In genomic region chr5:114308765-114309679, GRCm38 (mm10) we compare ENCODE assay signal across 8 mouse cellular contexts. TPM values are rescaled to one million over a fixed set of nuclear protein-coding genes. Genes with fewer than 3 reads are reported as not detected.
A peak's percentile ranks its signal among the peaks of the same experiment; 100 is the strongest.
DNase-seq lines count a peak whose midpoint lies in the region; ATAC-seq and TF ChIP-seq lines count a peak whose summit lies in the region.

No protein-coding gene starts in this region.

- H3K4me3 ChIP-seq in heart, embryonic 11.5 days (ENCODE audit: low read depth, low read length): no peak overlapping the region
- H3K4me3 ChIP-seq in heart, embryonic 10.5 days: no peak overlapping the region
- H3K4me3 ChIP-seq in CH12.LX (replicated peaks in 1 of 3; ENCODE audit: low read depth in 2 of 3, low read length in 2 of 3, poor library complexity in 1 of 3): no peak overlapping the region
- peak overlapping the region; percentile 3; the same call in 1 of the 2 replicates for H3K4me3 ChIP-seq in kidney, postnatal 0 days (replicated peaks; ENCODE audit: low read depth, low read length)

- no peak for DNase-seq in heart, embryonic 10.5 days (ENCODE audit: low spot score)
- DNase-seq in CH12.LX (ENCODE audit: extremely low read depth): peak; percentile 70
- DNase-seq in embryo, embryonic 10 days (ENCODE audit: low spot score): peak; percentile 53
- DNase-seq in kidney, postnatal 0 days (ENCODE audit: low spot score): peak; percentile 92
- peak; percentile 81 for DNase-seq in naive thymus-derived CD4-positive, alpha-beta T cell, adult 2 months (ENCODE audit: low read depth)
- no peak for DNase-seq in left cerebral cortex, adult 11 months (ENCODE audit: low spot score)
- no peak for DNase-seq in frontal cortex, postnatal 14 days (ENCODE audit: low spot score in 2 of 2)

- dilution Hi-C loops in CH12.LX (cut with MboI; ENCODE audit: extremely low pct_ligation_motif_present, extremely low pct_unique_long_range_greater_than_20kb, low sequenced_read_pairs): no loop called here

- TF ChIP-seq RAD21 in CH12.LX (IDR thresholded peaks at IDR 0.05; ENCODE audit: low read depth, low read length): peak; percentile 94

- H3K9me3 ChIP-seq in heart, embryonic 11.5 days (replicated peaks; ENCODE audit: control insufficient read depth, low read length): no peaks in the 10 kb centered on the region
- no peaks in the 10 kb centered on the region for H3K9me3 ChIP-seq in heart, embryonic 10.5 days
- H3K9me3 ChIP-seq in CH12.LX (replicated peaks; ENCODE audit: low read length): no peaks in the 10 kb centered on the region
- no peaks in the 10 kb centered on the region for H3K9me3 ChIP-seq in kidney, postnatal 0 days (replicated peaks; ENCODE audit: low read length)

- WGBS in heart, embryonic 11.5 days (ENCODE audit: insufficient replicate concordance): 49% methylated on average over 18 of the region's 18 CpGs
- 52% methylated on average over 18 of the region's 18 CpGs for WGBS in heart, embryonic 10.5 days
- 47% methylated on average over 18 of the region's 18 CpGs for WGBS in kidney, postnatal 0 days

- H3K79me2 ChIP-seq in CH12.LX (replicated peaks; ENCODE audit: control insufficient read depth, extremely low read depth, insufficient read depth, poor library complexity, severe bottlenecking): no peaks in the 10 kb centered on the region

- no peak overlapping the region for H3K9ac ChIP-seq in heart, embryonic 11.5 days (ENCODE audit: low read depth, low read length)
- no peak overlapping the region for H3K9ac ChIP-seq in CH12.LX (ENCODE audit: insufficient read depth, low read depth)
- peak overlapping the region; percentile 28; the same call in 1 of the 2 replicates for H3K9ac ChIP-seq in kidney, postnatal 0 days (ENCODE audit: low read depth, low read length)

- TF ChIP-seq CTCF in CH12.LX (conservative IDR thresholded peaks at IDR 0.05 in 1 of 2, IDR thresholded peaks at IDR 0.05 in 1 of 2; ENCODE audit: low read depth in 2 of 2, low read length in 2 of 2): peak; percentile 30 to 90; a peak in 3 of 4 replicates
- peak; percentile 83 for TF ChIP-seq CTCF in kidney, postnatal 0 days (IDR thresholded peaks at IDR 0.05; ENCODE audit: low read depth)

- no peak for TF ChIP-seq POLR2A in CH12.LX (IDR thresholded peaks at IDR 0.05; ENCODE audit: low read depth, low read length)

- H3K36me3 ChIP-seq in heart, embryonic 11.5 days (ENCODE audit: control insufficient read depth, insufficient read depth, low read length): no peaks in the 10 kb centered on the region
- H3K36me3 ChIP-seq in heart, embryonic 10.5 days: no peaks in the 10 kb centered on the region
- no peaks in the 10 kb centered on the region for H3K36me3 ChIP-seq in CH12.LX (replicated peaks in 1 of 2; ENCODE audit: control insufficient read depth in 1 of 2, insufficient read depth in 1 of 2, low read length in 1 of 2)
- no peaks in the 10 kb centered on the region for H3K36me3 ChIP-seq in kidney, postnatal 0 days (ENCODE audit: insufficient read depth, low read length)

- in situ Hi-C loops in CH12.LX (cut with MboI; ENCODE audit: low pct_ligation_motif_present, low pct_unique_long_range_greater_than_20kb, low sequenced_read_pairs): loop anchor here (5.0 kb wide), 2 partner anchors 57 to 132 kb away; no protein-coding TSS in a partner anchor

- no peak overlapping the region for H3K27ac ChIP-seq in heart, embryonic 11.5 days (ENCODE audit: low read depth, low read length)
- no peak overlapping the region for H3K27ac ChIP-seq in heart, embryonic 10.5 days
- no peak overlapping the region for H3K27ac ChIP-seq in CH12.LX (ENCODE audit: insufficient read depth, low read depth)
- no peak overlapping the region for H3K27ac ChIP-seq in kidney, postnatal 0 days

- TF ChIP-seq EP300 in CH12.LX (IDR thresholded peaks at IDR 0.05; ENCODE audit: low read length): no peak

- peaks cover 3% of the 10 kb centered on the region; the same call in 1 of the 2 replicates for H3K27me3 ChIP-seq in heart, embryonic 11.5 days (ENCODE audit: control insufficient read depth, insufficient read depth, low read length)
- H3K27me3 ChIP-seq in heart, embryonic 10.5 days (ENCODE audit: insufficient read depth, poor library complexity, severe bottlenecking): peaks cover 19% of the 10 kb centered on the region
- no peaks in the 10 kb centered on the region for H3K27me3 ChIP-seq in CH12.LX (replicated peaks)
- no peaks in the 10 kb centered on the region for H3K27me3 ChIP-seq in kidney, postnatal 0 days (ENCODE audit: insufficient read depth, low read length)

- no peaks in the 10 kb centered on the region for H3K4me1 ChIP-seq in heart, embryonic 11.5 days (ENCODE audit: control insufficient read depth, insufficient read depth, low read length)
- no peaks in the 10 kb centered on the region for H3K4me1 ChIP-seq in heart, embryonic 10.5 days
- peaks cover 0 to 13% of the 10 kb centered on the region in 2 experiments; a peak in 3 of 4 replicates for H3K4me1 ChIP-seq in CH12.LX (ENCODE audit: control insufficient read depth in 1 of 2, insufficient read depth in 2 of 2)
- H3K4me1 ChIP-seq in kidney, postnatal 0 days (replicated peaks; ENCODE audit: insufficient read depth, low read length): no peaks in the 10 kb centered on the region

- H3K4me2 ChIP-seq in heart, embryonic 11.5 days: peak overlapping the region; percentile 29
- peak overlapping the region; percentile 60 for H3K4me2 ChIP-seq in CH12.LX (ENCODE audit: insufficient read depth, low read depth, poor library complexity, severe bottlenecking)
- peak overlapping the region; percentile 45 for H3K4me2 ChIP-seq in kidney, postnatal 0 days (ENCODE audit: low read length)

- no peak for ATAC-seq in heart, embryonic 11.5 days (replicated peaks; ENCODE audit: insufficient number of reproducible peaks, low FRiP score, low TSS enrichment)
- ATAC-seq in kidney, postnatal 0 days (replicated peaks; ENCODE audit: low FRiP score, low read depth): 0 out of 2 replicates have a peak, but pooled peaks have one; percentile 38

TF ChIP-seq in CH12.LX, 34 proteins besides CTCF, POLR2A, EP300 and RAD21:
- TF ChIP-seq KAT2A (IDR thresholded peaks at IDR 0.05; ENCODE audit: insufficient replicate concordance, low read length): no peak
- peak; percentile 84 for TF ChIP-seq SMC3 (IDR thresholded peaks at IDR 0.05; ENCODE audit: low read depth, low read length)
- peak; percentile 87 for TF ChIP-seq ZNF384 (IDR thresholded peaks at IDR 0.05; ENCODE audit: low read depth, low read length)
- TF ChIP-seq PAX5 (IDR thresholded peaks at IDR 0.05; ENCODE audit: low read length): no peak
- TF ChIP-seq ZC3H11A (IDR thresholded peaks at IDR 0.05; ENCODE audit: low read depth, low read length): peak; percentile 71
- no peak for TF ChIP-seq GABPA (IDR thresholded peaks at IDR 0.05; ENCODE audit: insufficient replicate concordance, low read depth, low read length)
- no peak for TF ChIP-seq ELF1 (IDR thresholded peaks at IDR 0.05; ENCODE audit: low read depth, low read length)
- 0 out of 2 replicates have a peak, but pooled peaks have one; percentile 32 for TF ChIP-seq JUND (conservative IDR thresholded peaks at IDR 0.05; ENCODE audit: low read depth, low read length)
- TF ChIP-seq MYC (IDR thresholded peaks at IDR 0.05; ENCODE audit: low read depth, low read length): peak; percentile 34; the same call in 1 of the 2 replicates

RNA-seq across cellular contexts. Expression of gene Myo1h, which starts 20.1 kb away (rescaled TPM):
- polyA plus RNA-seq in heart, embryonic 11.5 days (2014; fragmentation: Nextera tagmentation; extraction: Ambion mirVana): 0.35 and 1.3 TPM in 2 replicates
- polyA plus RNA-seq in heart, embryonic 10.5 days (2016; fragmentation: Nextera tagmentation; extraction: Ambion mirVana): 0.71 and 0.82 TPM in 2 replicates
- total RNA-seq in CH12.LX (2012; rRNA removed) (3.9 and 4.4 TPM in 2 replicates), CH12.LX (2014; rRNA removed) (1.1 and 1.3 TPM in 2 replicates)
- 1.8 and 2.6 TPM in 2 replicates for polyA plus RNA-seq in CH12.LX (2012; ENCODE audit: insufficient read length, low read depth)
- polyA plus RNA-seq in kidney, postnatal 0 days (2015; fragmentation: Nextera tagmentation; extraction: Ambion mirVana): 1.4 and 1.6 TPM in 2 replicates

RNA-seq across cellular contexts. Expression of gene Foxn4, which starts 35.4 kb away (rescaled TPM):
- polyA plus RNA-seq in heart, embryonic 11.5 days (2014; fragmentation: Nextera tagmentation; extraction: Ambion mirVana): not detected in 2 replicates
- not detected in 2 replicates for polyA plus RNA-seq in heart, embryonic 10.5 days (2016; fragmentation: Nextera tagmentation; extraction: Ambion mirVana)
- not detected in 2 replicates for total RNA-seq in CH12.LX (2012; rRNA removed)
- not detected in 2 replicates for total RNA-seq in CH12.LX (2014; rRNA removed)
- 0.23 and 0.34 TPM in 2 replicates for polyA plus RNA-seq in CH12.LX (2012; ENCODE audit: insufficient read length, low read depth)
- not detected in 2 replicates for polyA plus RNA-seq in kidney, postnatal 0 days (2015; fragmentation: Nextera tagmentation; extraction: Ambion mirVana)

Comparison
In these comparisons a context has a peak if more than half of its experiments do, and no peak if none do; other contexts are left out.
1. DNase-seq: peak in CH12.LX (single experiment), embryo, embryonic 10 days (single experiment), kidney, postnatal 0 days (single experiment) and naive thymus-derived CD4-positive, alpha-beta T cell, adult 2 months (single experiment); none in heart, embryonic 10.5 days (single experiment), left cerebral cortex, adult 11 months (single experiment) and frontal cortex, postnatal 14 days (0 of 2).
2. Peak in every context shown above with its lines, with median percentiles within 50 percentile points of each other: H3K4me2 ChIP-seq.